Mouse (Mus musculus) hindbrain, embryonic 13.5 days (tissue): Measurements from ENCODE around the gene Eloa. TPM values are rescaled to one million over a fixed set of nuclear protein-coding genes. Genes with fewer than 3 reads are reported as not detected.

Source experiments
- ATAC-seq: fragments of 200-750 bp; cut with Nextera tagmentation; 2 replicates; pipeline ENCODE4 v1.8.0; 2017; ENCODE audit warnings: moderate TSS enrichment; ENCODE audit not compliant: low FRiP score
- H3K27ac ChIP-seq: fragments of 300-500 bp; sonication (generic); 2 replicates; pipeline ENCODE4 v1.5.1; 2015; ENCODE audit warnings: inconsistent platforms, mild to moderate bottlenecking, moderate library complexity
- H3K27me3 ChIP-seq: fragments of 300-500 bp; sonication (generic); 2 replicates; pipeline ENCODE4 v1.6.1; 2015; ENCODE audit warnings: mild to moderate bottlenecking, inconsistent platforms
- H3K36me3 ChIP-seq: fragments of 300-500 bp; sonication (generic); 2 replicates; pipeline ENCODE4 v1.6.1; 2015; ENCODE audit warnings: mild to moderate bottlenecking, inconsistent platforms
- H3K4me1 ChIP-seq: fragments of 300-500 bp; sonication (generic); replicated peaks from 2 replicates; pipeline ENCODE4 v1.6.1; 2015; ENCODE audit warnings: inconsistent platforms
- H3K4me2 ChIP-seq: fragments of 300-500 bp; sonication (generic); 2 replicates; pipeline ENCODE4 v1.6.1; 2015; ENCODE audit warnings: inconsistent platforms, mild to moderate bottlenecking, moderate library complexity
- H3K4me3 ChIP-seq: fragments of 300-500 bp; sonication (generic); 2 replicates; pipeline ENCODE4 v1.5.1; 2015; ENCODE audit warnings: mild to moderate bottlenecking, inconsistent platforms
- H3K9ac ChIP-seq: fragments of 300-500 bp; sonication (generic); 2 replicates; pipeline ENCODE4 v1.6.1; 2015; ENCODE audit warnings: mild to moderate bottlenecking, inconsistent platforms
- H3K9me3 ChIP-seq: fragments of 300-500 bp; sonication (generic); 2 replicates; pipeline ENCODE4 v1.6.1; 2016; ENCODE audit warnings: inconsistent platforms
- WGBS: fragments of 180-500 bp; shearing (Covaris S2); methylation state at CpG from one replicate; pipeline ENCODE4 v1.1.7; 2015; 5-methylcytosine and 5-hydroxymethylcytosine counted together
- polyA plus RNA-seq: library from polyadenylated mRNA; unstranded; fragments of >200 nt; fragmentation: Nextera tagmentation; extraction: Ambion mirVana; gene quantifications from 2 replicates; pipeline ENCODE4 v1.2.1, GENCODE M21; 2015

Eloa gene
- polyA plus RNA-seq, 1 experiment from 2014 or later = 28.6 TPM

DNA sequence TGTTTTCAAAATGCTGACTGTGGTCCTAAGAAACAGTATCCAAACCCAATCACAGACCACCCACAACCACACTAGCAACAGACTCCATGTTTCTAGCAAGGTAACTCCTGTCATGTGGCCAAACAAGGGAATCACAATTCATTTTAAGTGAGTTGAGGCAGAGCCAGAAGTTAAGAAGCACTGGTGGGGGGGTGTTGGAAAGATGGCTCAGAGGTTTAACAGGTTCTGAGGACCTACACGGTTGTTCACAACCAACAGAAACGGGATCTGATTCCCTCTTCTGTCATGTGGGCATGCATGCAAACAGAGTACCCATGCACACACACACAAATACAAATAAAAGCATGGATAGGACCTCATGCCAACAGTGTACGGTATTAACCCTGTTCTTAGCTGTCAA, 30.5 kb upstream of the Eloa start:
- Histone ChIP-seq H3K9ac (peak overlapping the region; percentile 90), H3K4me1 (peaks cover 20% of the 10 kb centered on the region), H3K4me2 (peak overlapping the region; percentile 99), H3K4me3 (peak overlapping the region; percentile 63), H3K27me3 (no peaks in the 10 kb centered on the region), H3K36me3 (peaks cover 47% of the 10 kb centered on the region), H3K9me3 (no peaks in the 10 kb centered on the region), H3K27ac (0 out of 2 replicates have a peak overlapping the region, but pooled peaks have one; percentile 95)
- 0 out of 2 replicates have a peak, but pooled peaks have one; percentile 1 for ATAC-seq
- WGBS = 8% methylated on average over 3 of the region's 3 CpGs

DNA sequence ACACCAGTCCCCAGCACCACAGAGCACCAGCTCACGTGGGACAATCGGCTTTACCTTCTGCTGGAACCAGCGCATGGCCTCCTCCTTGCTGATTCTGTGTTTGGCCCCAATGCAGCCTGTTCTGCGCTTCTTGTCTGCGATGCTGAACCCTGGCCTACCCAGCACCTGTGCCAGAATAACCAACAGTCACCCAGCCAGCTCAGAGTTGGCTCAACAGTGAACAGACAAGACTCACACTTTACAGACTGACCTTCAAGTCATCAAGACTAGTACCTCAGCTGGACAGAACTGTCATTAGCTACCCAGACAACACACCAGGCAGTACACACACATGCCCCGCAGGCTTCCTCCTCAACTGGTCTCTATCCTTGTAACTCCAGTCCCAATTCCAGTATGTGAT, 28.7 kb upstream of the Eloa start:
- Histone ChIP-seq H3K4me1 (peaks cover 25% of the 10 kb centered on the region), H3K9me3 (no peaks in the 10 kb centered on the region), H3K36me3 (peaks cover 64% of the 10 kb centered on the region), H3K27ac (no peak overlapping the region), H3K9ac (0 out of 2 replicates have a peak overlapping the region, but pooled peaks have one; percentile 90), H3K4me3 (no peak overlapping the region), H3K4me2 (no peak overlapping the region), H3K27me3 (no peaks in the 10 kb centered on the region)
- no peak for ATAC-seq
- 93% methylated on average over 6 of the region's 6 CpGs for WGBS

DNA sequence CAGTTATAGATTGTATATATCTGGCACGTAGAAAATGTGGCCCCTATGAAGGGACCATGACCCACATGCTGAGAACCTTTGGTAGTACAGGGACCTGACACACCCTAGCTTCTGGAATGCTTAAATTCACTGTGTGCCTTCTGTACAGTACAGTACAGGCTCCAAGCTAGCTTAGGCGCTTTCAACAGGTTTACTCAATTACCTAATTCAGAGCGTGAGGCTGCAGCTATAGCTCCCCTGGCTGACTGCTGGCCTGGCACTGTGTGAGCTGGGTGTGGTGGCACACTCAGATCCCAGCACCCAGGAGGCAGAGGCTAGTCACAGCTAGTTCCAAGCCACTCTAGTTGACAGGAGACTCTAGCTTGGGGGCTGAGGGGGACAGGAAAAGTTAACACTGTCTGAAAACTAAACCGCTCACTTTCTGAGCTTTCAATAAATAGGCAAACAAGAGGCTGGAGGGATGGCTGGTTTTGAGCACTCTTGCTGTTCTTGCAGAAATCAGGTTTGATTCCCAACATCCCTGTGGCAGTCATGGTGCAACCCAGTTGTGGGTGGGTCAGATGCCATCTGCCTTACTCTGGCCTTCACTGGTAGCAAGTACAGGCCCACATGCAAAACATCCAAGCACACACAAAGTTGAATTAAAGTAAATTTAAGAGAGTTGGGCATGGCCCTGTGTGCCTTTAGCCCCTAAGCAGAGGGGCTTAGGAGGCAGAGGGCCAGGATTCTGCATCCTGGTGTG, 26.9 kb upstream of the Eloa start:
- H3K27me3 ChIP-seq = no peaks in the 10 kb centered on the region
- WGBS = 79% methylated on average over 4 of the region's 4 CpGs
- H3K9ac ChIP-seq = no peak overlapping the region
- no peaks in the 10 kb centered on the region for H3K9me3 ChIP-seq
- H3K4me1 ChIP-seq = peaks cover 25% of the 10 kb centered on the region
- H3K36me3 ChIP-seq = peaks cover 78% of the 10 kb centered on the region
- no peak for ATAC-seq
- no peak overlapping the region for H3K4me3 ChIP-seq
- H3K27ac ChIP-seq = no peak overlapping the region
- no peak overlapping the region for H3K4me2 ChIP-seq

DNA sequence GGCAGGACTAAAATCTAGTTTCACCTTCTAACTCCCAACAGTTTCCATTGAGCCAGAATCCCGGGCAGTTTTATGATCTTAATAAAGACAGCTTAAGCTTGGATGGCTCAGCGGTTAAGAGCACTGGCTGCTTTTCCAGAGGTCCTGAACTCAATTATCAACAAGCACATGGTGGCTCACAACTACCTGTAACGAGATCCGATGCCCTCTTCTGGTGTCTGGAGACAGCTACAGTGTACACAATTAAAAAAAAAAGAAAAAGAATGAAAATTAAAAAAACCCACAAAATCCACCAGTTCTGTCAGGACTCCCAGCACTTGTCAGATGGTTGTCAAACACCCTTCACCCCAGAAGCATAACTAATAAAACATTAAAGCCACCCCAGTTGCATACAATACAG, 26.1 kb upstream of the Eloa start:
- H3K4me1 ChIP-seq = peaks cover 25% of the 10 kb centered on the region
- H3K27ac ChIP-seq = no peak overlapping the region
- 68% methylated on average over 4 of the region's 4 CpGs for WGBS
- H3K36me3 ChIP-seq = peaks cover 78% of the 10 kb centered on the region
- no peaks in the 10 kb centered on the region for H3K9me3 ChIP-seq
- ATAC-seq = no peak
- no peak overlapping the region for H3K4me3 ChIP-seq
- no peak overlapping the region for H3K4me2 ChIP-seq
- H3K9ac ChIP-seq = no peak overlapping the region
- H3K27me3 ChIP-seq = no peaks in the 10 kb centered on the region

DNA sequence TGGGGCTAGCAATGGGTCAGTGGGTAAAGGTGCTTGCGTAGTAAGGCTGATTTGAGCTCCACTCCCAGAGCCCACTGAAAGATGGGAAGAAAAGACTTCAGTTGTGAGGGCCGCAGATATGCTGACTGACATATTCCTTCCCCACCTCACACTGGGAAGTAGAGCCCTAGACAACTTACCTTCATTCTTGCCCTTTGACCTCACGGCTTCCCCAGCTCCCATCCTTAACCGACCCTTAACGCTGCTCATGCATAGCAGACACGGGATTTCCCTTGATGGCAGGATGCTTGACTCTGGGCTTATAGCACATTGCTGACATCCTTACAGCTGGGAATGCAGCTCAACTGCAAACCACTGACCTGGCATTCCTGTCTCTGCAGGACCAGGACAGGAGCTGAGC, 25.3 kb upstream of the Eloa start:
- Histone ChIP-seq H3K36me3 (peaks cover 78% of the 10 kb centered on the region), H3K4me2 (no peak overlapping the region), H3K4me1 (peaks cover 21% of the 10 kb centered on the region), H3K9ac (no peak overlapping the region), H3K9me3 (no peaks in the 10 kb centered on the region), H3K4me3 (no peak overlapping the region), H3K27me3 (no peaks in the 10 kb centered on the region), H3K27ac (no peak overlapping the region)
- no peak for ATAC-seq
- WGBS = 84% methylated on average over 6 of the region's 6 CpGs

DNA sequence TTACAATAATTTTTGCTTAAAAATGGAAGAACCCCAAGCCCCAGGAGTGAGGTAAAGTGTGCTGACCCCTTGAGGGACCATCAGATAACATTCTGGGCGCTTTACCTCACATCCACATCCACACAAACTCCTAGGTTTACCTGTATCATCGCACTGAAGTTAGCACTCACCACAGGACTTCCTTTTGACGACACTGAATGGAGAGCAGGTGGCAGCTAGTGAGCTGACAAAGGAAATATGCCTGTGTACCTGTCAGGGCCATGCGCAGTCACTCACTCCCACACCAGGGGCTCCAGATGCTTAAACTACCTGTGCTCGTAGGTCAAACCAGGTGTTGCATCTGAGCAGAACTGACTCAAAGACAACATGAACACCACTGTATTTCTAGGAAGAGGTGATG, 23.5 kb upstream of the Eloa start:
- Histone ChIP-seq H3K4me3 (no peak overlapping the region), H3K36me3 (peaks cover 61% of the 10 kb centered on the region), H3K27ac (no peak overlapping the region), H3K27me3 (no peaks in the 10 kb centered on the region), H3K9me3 (no peaks in the 10 kb centered on the region), H3K9ac (no peak overlapping the region), H3K4me2 (no peak overlapping the region), H3K4me1 (0 out of 2 replicates have a peak, but pooled peaks cover 5% of the 10 kb centered on the region)
- 92% methylated on average over 5 of the region's 5 CpGs for WGBS
- ATAC-seq = no peak

DNA sequence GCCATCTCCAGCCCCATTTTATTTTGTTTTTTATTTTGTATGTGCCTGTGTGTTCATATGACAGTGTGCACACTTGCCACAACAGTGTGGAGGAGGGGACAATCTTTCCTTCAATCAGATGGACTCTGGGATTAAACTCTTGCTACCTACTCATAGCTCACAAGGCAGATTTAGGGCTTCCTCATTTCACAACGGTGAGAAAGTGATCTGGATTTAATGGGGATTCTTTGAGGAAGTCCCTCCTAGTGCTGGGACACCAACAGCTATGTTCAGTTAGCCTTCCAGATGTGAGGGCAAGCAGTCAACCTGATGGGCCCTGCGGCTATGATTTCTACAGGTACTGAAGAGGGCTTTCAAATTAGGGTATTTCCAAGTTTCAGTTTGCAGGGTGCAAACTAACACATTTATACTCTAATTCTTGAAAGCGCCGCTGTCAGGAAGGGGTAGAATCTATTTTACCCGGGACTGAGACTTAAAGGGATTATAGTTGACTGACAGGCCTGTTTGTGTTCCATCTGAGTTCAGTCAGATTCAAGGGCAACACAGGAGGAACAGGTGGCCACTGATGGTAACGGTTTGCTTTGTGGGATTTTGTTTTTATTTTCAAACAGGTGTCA, 22.3 kb upstream of the Eloa start:
- H3K4me2 ChIP-seq = no peak overlapping the region
- H3K9me3 ChIP-seq = no peaks in the 10 kb centered on the region
- H3K4me1 ChIP-seq = 0 out of 2 replicates have a peak, but pooled peaks cover 5% of the 10 kb centered on the region
- ATAC-seq = no peak
- peaks cover 49% of the 10 kb centered on the region for H3K36me3 ChIP-seq
- H3K27ac ChIP-seq = no peak overlapping the region
- H3K27me3 ChIP-seq = no peaks in the 10 kb centered on the region
- 89% methylated on average over 6 of the region's 6 CpGs for WGBS
- H3K4me3 ChIP-seq = no peak overlapping the region
- H3K9ac ChIP-seq = no peak overlapping the region

DNA sequence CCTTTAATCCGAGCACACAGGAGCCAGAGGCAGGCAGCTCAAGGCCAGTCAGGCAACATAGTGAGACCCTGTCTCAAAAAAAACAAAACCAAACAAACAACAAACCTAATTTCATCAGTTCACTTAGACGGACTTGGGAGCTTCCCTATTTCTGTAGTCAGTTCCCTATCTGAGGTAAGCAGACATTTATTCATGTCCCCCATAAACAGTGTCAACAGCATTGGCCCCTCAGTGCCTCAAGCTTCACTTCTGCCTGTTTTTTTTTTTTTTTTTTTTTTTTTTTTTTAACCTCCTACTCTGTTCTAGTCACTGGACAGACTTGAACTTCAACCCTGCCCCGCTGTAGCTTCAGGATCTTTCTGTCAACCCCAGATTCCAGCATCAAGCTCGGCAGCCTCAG, 13.5 kb upstream of the Eloa start:
- 82% methylated on average over 4 of the region's 4 CpGs for WGBS
- no peak overlapping the region for H3K27ac ChIP-seq

DNA sequence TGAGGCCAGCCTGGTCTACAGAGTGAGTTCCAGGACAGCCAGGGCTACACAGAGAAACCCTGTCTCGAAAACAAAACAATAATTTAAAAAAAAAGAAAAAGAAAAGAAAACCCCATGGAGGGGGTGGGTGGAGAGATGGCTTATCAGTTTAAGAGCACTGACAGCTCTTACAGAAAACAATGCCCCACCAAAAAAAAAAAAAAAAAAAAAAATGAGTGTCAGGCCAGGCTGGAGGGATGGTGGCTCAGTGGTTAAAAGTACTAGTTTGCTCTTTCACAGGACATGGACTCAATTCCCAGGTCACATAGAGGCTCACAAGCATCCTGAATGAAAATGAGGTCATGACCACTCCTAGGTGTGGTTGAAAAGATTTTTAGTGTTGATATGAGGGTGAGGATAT, 11.7 kb upstream of the Eloa start:
- peaks cover 12% of the 10 kb centered on the region for H3K4me1 ChIP-seq
- H3K9me3 ChIP-seq = no peaks in the 10 kb centered on the region
- no peaks in the 10 kb centered on the region; the same call in 1 of the 2 replicates for H3K36me3 ChIP-seq
- no peaks in the 10 kb centered on the region for H3K27me3 ChIP-seq
- H3K27ac ChIP-seq = no peak overlapping the region
- 73% methylated on average over 1 of the region's 1 CpGs for WGBS
- H3K4me3 ChIP-seq = no peak overlapping the region
- no peak overlapping the region for H3K4me2 ChIP-seq
- H3K9ac ChIP-seq = no peak overlapping the region
- ATAC-seq = no peak

More for the DNA sequence above, 13.5 kb upstream of the Eloa start:
- Histone ChIP-seq H3K9me3 (no peaks in the 10 kb centered on the region), H3K27me3 (no peaks in the 10 kb centered on the region), H3K4me1 (peaks cover 12% of the 10 kb centered on the region), H3K36me3 (no peaks in the 10 kb centered on the region; the same call in 1 of the 2 replicates), H3K4me2 (no peak overlapping the region), H3K4me3 (no peak overlapping the region), H3K9ac (no peak overlapping the region)
- ATAC-seq = no peak

DNA sequence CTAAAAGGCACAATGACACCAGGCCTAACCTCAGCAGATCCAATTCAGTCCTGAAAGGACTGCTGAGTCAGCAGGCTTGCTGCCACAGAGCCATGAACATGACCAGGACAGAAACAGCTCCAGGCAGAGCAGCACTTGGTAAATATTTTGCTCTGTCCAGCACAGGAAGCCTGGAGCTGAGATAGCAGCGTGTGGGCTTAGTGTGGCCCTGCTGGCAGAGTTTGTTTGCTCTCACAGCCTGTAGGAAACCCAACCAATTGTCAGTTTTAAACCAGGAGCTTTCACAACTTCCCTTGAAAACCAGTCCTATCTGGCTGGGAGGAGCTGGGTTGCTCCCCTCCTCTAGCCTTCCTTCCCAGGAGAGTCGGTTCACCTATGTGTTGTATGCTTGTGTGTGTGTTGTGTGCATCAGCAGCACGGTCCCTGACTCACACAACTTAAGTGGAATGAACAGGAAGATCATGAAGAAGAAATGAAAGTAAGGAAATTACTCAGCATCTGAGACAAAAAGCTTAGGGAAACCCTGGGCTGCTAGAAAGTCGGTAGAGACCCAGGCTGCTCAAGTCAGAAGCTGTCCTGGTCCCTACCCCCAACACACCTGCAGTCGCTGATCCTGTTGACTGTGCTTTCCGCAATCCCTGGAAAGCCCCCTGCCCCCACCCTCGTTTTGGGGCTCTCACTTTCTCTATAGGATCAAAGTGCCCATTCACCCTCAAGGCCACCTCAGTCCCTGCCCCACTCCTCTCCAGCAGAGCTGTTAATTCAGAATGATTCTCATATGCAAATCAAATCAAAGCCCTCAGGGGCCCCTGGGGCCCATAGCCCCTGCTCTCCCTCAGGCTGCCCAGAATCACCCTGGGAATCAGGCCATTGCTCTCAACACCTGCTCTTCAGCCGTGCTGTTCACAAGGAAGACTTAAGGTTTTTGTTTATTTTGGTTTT, 9.7 kb upstream of the Eloa start:
- no peaks in the 10 kb centered on the region for H3K27me3 ChIP-seq
- H3K9ac ChIP-seq = no peak overlapping the region; the same call in 1 of the 2 replicates
- H3K4me1 ChIP-seq = peaks cover 12% of the 10 kb centered on the region
- ATAC-seq = no peak
- no peaks in the 10 kb centered on the region for H3K36me3 ChIP-seq
- no peak overlapping the region for H3K4me2 ChIP-seq
- H3K4me3 ChIP-seq = no peak overlapping the region
- no peaks in the 10 kb centered on the region for H3K9me3 ChIP-seq
- H3K27ac ChIP-seq = no peak overlapping the region
- WGBS = 8% methylated on average over 8 of the region's 8 CpGs

DNA sequence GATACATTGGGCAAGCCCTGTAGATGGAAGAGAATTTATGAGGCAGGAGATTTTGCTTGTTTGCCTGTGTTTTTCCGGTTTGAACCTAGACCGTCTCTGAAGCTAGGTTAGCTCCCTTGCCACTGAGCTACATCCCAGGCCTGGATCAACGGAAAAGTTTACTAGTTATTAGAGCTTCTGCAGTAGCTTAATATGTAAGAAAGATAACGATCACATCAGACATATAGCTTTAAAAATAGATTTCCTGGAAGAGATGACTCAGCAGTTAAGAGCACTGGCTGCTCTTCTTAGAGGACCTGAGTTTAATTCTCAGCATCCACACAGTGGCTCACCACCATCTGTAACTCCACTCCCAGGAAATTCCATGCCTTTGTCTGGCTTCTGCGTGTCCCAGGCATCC, 7.1 kb upstream of the Eloa start:
- Histone ChIP-seq H3K9me3 (no peaks in the 10 kb centered on the region), H3K4me1 (peaks cover 12% of the 10 kb centered on the region), H3K36me3 (no peaks in the 10 kb centered on the region), H3K27ac (no peak overlapping the region), H3K27me3 (no peaks in the 10 kb centered on the region), H3K4me3 (no peak overlapping the region), H3K9ac (no peak overlapping the region), H3K4me2 (no peak overlapping the region)
- no peak for ATAC-seq
- WGBS = 86% methylated on average over 5 of the region's 5 CpGs

DNA sequence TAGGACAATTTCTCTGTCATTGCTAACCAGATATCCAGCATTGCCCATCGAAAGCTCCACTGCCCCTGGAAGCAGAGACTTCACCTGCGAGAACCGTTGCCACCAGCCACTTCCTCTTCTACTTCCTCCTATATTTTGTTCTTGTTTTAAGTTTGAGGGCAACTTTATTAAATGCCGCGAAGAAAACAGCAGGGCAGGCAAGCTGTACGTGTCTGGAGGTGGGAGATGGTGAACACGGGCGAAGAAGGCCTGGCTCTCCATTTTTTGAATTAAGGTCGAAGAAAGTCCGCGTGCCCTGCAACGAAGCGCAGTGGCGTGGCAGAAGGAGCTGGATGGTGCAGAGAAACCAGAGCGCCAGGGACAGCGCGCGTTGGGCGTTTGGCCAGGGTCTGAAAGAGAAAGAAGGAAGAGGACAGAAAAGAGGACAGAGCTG, 6.6 kb upstream of the Eloa start:
- no peak overlapping the region for H3K4me2 ChIP-seq

More for the DNA sequence above, 6.6 kb upstream of the Eloa start:
- Histone ChIP-seq H3K9ac (no peak overlapping the region), H3K9me3 (no peaks in the 10 kb centered on the region), H3K27me3 (no peaks in the 10 kb centered on the region), H3K4me1 (peaks cover 12% of the 10 kb centered on the region), H3K36me3 (no peaks in the 10 kb centered on the region), H3K27ac (no peak overlapping the region), H3K4me3 (no peak overlapping the region)
- no peak for ATAC-seq
- WGBS = 89% methylated on average over 19 of the region's 19 CpGs
